Mouse (Mus musculus) layer of hippocampus, adult 18-20 months (tissue): ENCODE measurements around the gene Slc38a9. TPM values are rescaled to one million over a fixed set of nuclear protein-coding genes. Genes with fewer than 3 reads are reported as not detected.
A peak's percentile ranks its signal among the peaks of the same experiment; 100 is the strongest.
"Not testable (repeated sequence)": the region's sequence is repeated elsewhere in the genome, so short reads cannot be mapped to it uniquely, and the experiment has no call there.

Source experiments
- DNase-seq, 2 experiments: peaks; one replicate each; pipeline ENCODE4 v3.0.0; 2022; ENCODE audit warnings: low spot score in 2 of 2
- total RNA-seq, 2 experiments: library from RNA; stranded (reverse); gene quantifications; 2 replicates each; pipeline ENCODE4 v1.2.3; 2021

Slc38a9 gene
- total RNA-seq, 2 experiments from 2014 or later, result 24.9 to 26.0 TPM

GRCm38 (mm10) chr13:112683312-112683711 lies 22.8 kb downstream of the Slc38a9 start:
- peak in 1 of 2 experiments; percentile 12 for DNase-seq

GRCm38 (mm10) chr13:112683970-112684369 lies 23.4 kb downstream of the Slc38a9 start:
- DNase-seq, result peak in 1 of 2 experiments; percentile 34

GRCm38 (mm10) chr13:112686155-112686554 lies 25.6 kb downstream of the Slc38a9 start:
- DNase-seq, result no peak

- no peak for DNase-seq
Observed at GRCm38 (mm10) chr13:112692870-112693553, 32.5 kb downstream of the Slc38a9 start.

GRCm38 (mm10) chr13:112695526-112696240 lies 35.1 kb downstream of the Slc38a9 start:
- no peak for DNase-seq

GRCm38 (mm10) chr13:112701256-112701655 lies 40.7 kb downstream of the Slc38a9 start:
- DNase-seq, result no peak

GRCm38 (mm10) chr13:112706351-112706750 lies 45.8 kb downstream of the Slc38a9 start:
- no peak for DNase-seq

- DNase-seq, result no peak
Observed at GRCm38 (mm10) chr13:112720078-112720736, 59.7 kb downstream of the Slc38a9 start.

GRCm38 (mm10) chr13:112721946-112722729 lies 61.6 kb downstream of the Slc38a9 start:
- DNase-seq, result peak; percentile 46 to 72

GRCm38 (mm10) chr13:112724260-112724659 lies 63.7 kb downstream of the Slc38a9 start:
- not testable (repeated sequence) for DNase-seq

- DNase-seq, result no peak
Observed at GRCm38 (mm10) chr13:112726002-112726401, 65.5 kb downstream of the Slc38a9 start.

GRCm38 (mm10) chr13:112733311-112733710 lies 72.8 kb downstream of the Slc38a9 start:
- DNase-seq, result no peak

- no peak for DNase-seq
Observed at GRCm38 (mm10) chr13:112734906-112735713, 74.6 kb downstream of the Slc38a9 start.

GRCm38 (mm10) chr13:112736407-112736806 lies 75.9 kb downstream of the Slc38a9 start:
- no peak for DNase-seq

GRCm38 (mm10) chr13:112737110-112737509 lies 76.6 kb downstream of the Slc38a9 start:
- no peak for DNase-seq

- no peak for DNase-seq
Observed at GRCm38 (mm10) chr13:112738005-112738404, 77.5 kb downstream of the Slc38a9 start.

GRCm38 (mm10) chr13:112740073-112740472 lies 79.5 kb downstream of the Slc38a9 start:
- DNase-seq, result no peak

- no peak for DNase-seq
Observed at GRCm38 (mm10) chr13:112742076-112742830, 81.7 kb downstream of the Slc38a9 start.

- DNase-seq, result no peak
Observed at GRCm38 (mm10) chr13:112743647-112744046, 83.1 kb downstream of the Slc38a9 start.
